Comparison of ENCODE assay signal across 11 mouse cellular contexts in the genomic region with DNA sequence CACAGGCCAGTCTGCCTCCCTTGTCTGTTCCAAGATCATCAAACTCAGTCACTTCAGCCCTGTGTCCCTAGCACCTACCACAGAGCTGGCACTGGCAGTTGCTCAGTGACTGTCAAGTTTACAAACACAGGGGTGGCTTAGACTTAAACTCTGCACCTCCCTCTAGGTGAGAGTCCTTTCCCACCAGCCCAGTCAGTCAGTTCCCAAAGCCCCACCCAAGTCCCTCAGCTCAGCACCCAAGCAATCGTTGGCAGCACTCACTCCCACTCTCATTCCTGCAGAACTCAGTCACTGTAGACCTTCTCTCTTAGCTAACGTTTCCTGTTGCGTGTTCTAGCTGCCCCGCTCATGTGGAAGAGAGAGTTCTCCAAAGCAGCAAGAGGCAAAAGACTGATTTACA. TPM values are rescaled to one million over a fixed set of nuclear protein-coding genes. Genes with fewer than 3 reads are reported as not detected.
DNase-seq lines count a peak whose midpoint lies in the region; ATAC-seq and TF ChIP-seq lines count a peak whose summit lies in the region.
"Had no signal": no experiment of that assay in that cellular context is flagged by ENCODE, and none has a peak within 500 bp of the region (broad histone marks: within the 10 kb centered on the region; RNA-seq: fewer than 3 reads in every experiment).

No protein-coding gene starts in this region.

- H3K4me1 ChIP-seq in intestine, embryonic 16.5 days (ENCODE audit: control insufficient read depth, insufficient read depth, low read length), result no peaks in the 10 kb centered on the region
- no peaks in the 10 kb centered on the region for H3K4me1 ChIP-seq in intestine, embryonic 15.5 days (replicated peaks)
- peaks cover 8% of the 10 kb centered on the region for H3K4me1 ChIP-seq in neural tube, embryonic 13.5 days (replicated peaks)
- peaks cover 4% of the 10 kb centered on the region; the same call in 1 of the 2 replicates for H3K4me1 ChIP-seq in neural tube, embryonic 15.5 days
- no peaks in the 10 kb centered on the region for H3K4me1 ChIP-seq in small intestine, adult 2 months (ENCODE audit: control insufficient read depth, insufficient read depth, insufficient read length, low read length)

- WGBS in intestine, embryonic 16.5 days, result 79% methylated on average over 4 of the region's 4 CpGs
- 84% methylated on average over 4 of the region's 4 CpGs for WGBS in intestine, embryonic 15.5 days
- WGBS in neural tube, embryonic 13.5 days, result 89% methylated on average over 4 of the region's 4 CpGs
- WGBS in neural tube, embryonic 15.5 days, result 92% methylated on average over 4 of the region's 4 CpGs
- WGBS in small intestine, adult 2 months, result 51% methylated on average over 4 of the region's 4 CpGs

- H3K27me3 ChIP-seq in intestine, embryonic 16.5 days (replicated peaks; ENCODE audit: control insufficient read depth, insufficient read depth, low read length), result no peaks in the 10 kb centered on the region
- H3K27me3 ChIP-seq in intestine, embryonic 15.5 days (replicated peaks), result no peaks in the 10 kb centered on the region
- H3K27me3 ChIP-seq in neural tube, embryonic 13.5 days, result no peaks in the 10 kb centered on the region
- H3K27me3 ChIP-seq in neural tube, embryonic 15.5 days (replicated peaks), result no peaks in the 10 kb centered on the region
- H3K27me3 ChIP-seq in small intestine, adult 2 months (ENCODE audit: control insufficient read depth, insufficient read depth, low read length), result no peaks in the 10 kb centered on the region

- no peak overlapping the region for H3K4me3 ChIP-seq in intestine, embryonic 16.5 days (ENCODE audit: low read length)
- no peak overlapping the region for H3K4me3 ChIP-seq in intestine, embryonic 15.5 days (replicated peaks)
- no peak overlapping the region for H3K4me3 ChIP-seq in neural tube, embryonic 13.5 days
- H3K4me3 ChIP-seq in neural tube, embryonic 15.5 days (replicated peaks), result no peak overlapping the region
- peak overlapping the region; percentile 35 for H3K4me3 ChIP-seq in small intestine, adult 2 months (ENCODE audit: low read depth, low read length)

- no peak overlapping the region for H3K4me2 ChIP-seq in intestine, embryonic 16.5 days (ENCODE audit: low read depth, low read length)
- H3K4me2 ChIP-seq in intestine, embryonic 15.5 days (replicated peaks), result no peak overlapping the region
- no peak overlapping the region for H3K4me2 ChIP-seq in neural tube, embryonic 13.5 days
- H3K4me2 ChIP-seq in neural tube, embryonic 15.5 days, result no peak overlapping the region
- H3K4me2 ChIP-seq: lung, embryonic 14.5 days had no signal

- no peaks in the 10 kb centered on the region for H3K36me3 ChIP-seq in intestine, embryonic 16.5 days (ENCODE audit: control insufficient read depth, insufficient read depth, low read length)
- H3K36me3 ChIP-seq in intestine, embryonic 15.5 days, result no peaks in the 10 kb centered on the region
- peaks cover 17% of the 10 kb centered on the region for H3K36me3 ChIP-seq in neural tube, embryonic 13.5 days
- peaks cover 13% of the 10 kb centered on the region for H3K36me3 ChIP-seq in neural tube, embryonic 15.5 days
- no peaks in the 10 kb centered on the region for H3K36me3 ChIP-seq in small intestine, adult 2 months (ENCODE audit: control insufficient read depth, insufficient read depth, low read length)

- no peak for TF ChIP-seq POLR2A in small intestine, adult 2 months (IDR thresholded peaks at IDR 0.05; ENCODE audit: low read depth, low read length)

- TF ChIP-seq CTCF in small intestine, adult 2 months (IDR thresholded peaks at IDR 0.05; ENCODE audit: extremely low read depth, insufficient read length, insufficient replicate concordance, low read depth, low read length), result no peak

- DNase-seq in frontal cortex, postnatal 10 days (ENCODE audit: low spot score in 2 of 2), result no peak
- no peak for DNase-seq in adrenal gland, postnatal 14 days
- DNase-seq: heart, postnatal 4 days; lung, embryonic 14.5 days; thymus, postnatal 25 days had no signal

- H3K27ac ChIP-seq in intestine, embryonic 16.5 days (ENCODE audit: low read length), result no peak overlapping the region
- H3K27ac ChIP-seq in intestine, embryonic 15.5 days, result no peak overlapping the region
- peak overlapping the region; percentile 50; the same call in 1 of the 2 replicates for H3K27ac ChIP-seq in neural tube, embryonic 13.5 days (replicated peaks)
- no peak overlapping the region for H3K27ac ChIP-seq in neural tube, embryonic 15.5 days (replicated peaks)
- H3K27ac ChIP-seq in small intestine, adult 2 months (ENCODE audit: insufficient read depth, low read depth, low read length), result peak overlapping the region; percentile 56

- peak overlapping the region; percentile 17; the same call in 1 of the 2 replicates for H3K9ac ChIP-seq in intestine, embryonic 16.5 days (ENCODE audit: low read depth, low read length)
- no peak overlapping the region for H3K9ac ChIP-seq in intestine, embryonic 15.5 days
- no peak overlapping the region for H3K9ac ChIP-seq in neural tube, embryonic 13.5 days
- H3K9ac ChIP-seq in neural tube, embryonic 15.5 days (replicated peaks), result no peak overlapping the region
- H3K9ac ChIP-seq: lung, embryonic 14.5 days had no signal

- 0 out of 2 replicates have a peak, but pooled peaks have one; percentile 21 for ATAC-seq in intestine, embryonic 16.5 days
- no peak for ATAC-seq in intestine, embryonic 15.5 days
- no peak for ATAC-seq in neural tube, embryonic 13.5 days (ENCODE audit: low read depth)
- no peak for ATAC-seq in neural tube, embryonic 15.5 days (ENCODE audit: low FRiP score)
- ATAC-seq in inflammation-experienced regulatory T-cells, adult 6 months, result peak; percentile 68

- H3K9me3 ChIP-seq in intestine, embryonic 16.5 days (ENCODE audit: control insufficient read depth, low read length), result no peaks in the 10 kb centered on the region
- no peaks in the 10 kb centered on the region for H3K9me3 ChIP-seq in intestine, embryonic 15.5 days
- no peaks in the 10 kb centered on the region for H3K9me3 ChIP-seq in neural tube, embryonic 13.5 days
- H3K9me3 ChIP-seq in neural tube, embryonic 15.5 days (replicated peaks), result no peaks in the 10 kb centered on the region

RNA-seq across cellular contexts. Expression of gene Rnf157, which starts 18.1 kb away (rescaled TPM):
- polyA plus RNA-seq in intestine, embryonic 16.5 days (2015; fragmentation: Nextera tagmentation; extraction: Ambion mirVana), result 4.4 and 5.2 TPM in 2 replicates
- polyA plus RNA-seq in intestine, embryonic 15.5 days (2015; fragmentation: Nextera tagmentation; extraction: Ambion mirVana), result 16.4 and 18.2 TPM in 2 replicates
- 64.8 and 72.0 TPM in 2 replicates for polyA plus RNA-seq in neural tube, embryonic 13.5 days (2015; fragmentation: Nextera tagmentation; extraction: Ambion mirVana)
- 69.9 and 85.4 TPM in 2 replicates for polyA plus RNA-seq in neural tube, embryonic 15.5 days (2015; fragmentation: Nextera tagmentation; extraction: Ambion mirVana)
- polyA plus RNA-seq in inflammation-experienced regulatory T-cells, adult 6 months (2017; shearing (Covaris generic)), result 10 to 100 TPM in 1 of 3 experiments, 1 to 10 TPM in 2; 3.0 to 15.1 (median 8.5) TPM
- polyA plus RNA-seq in small intestine, adult 2 months (2012; rRNA removed), result 1.4 and 2.3 TPM in 2 replicates
- 8.6 and 10.1 TPM in 2 replicates for total RNA-seq in adrenal gland, postnatal 14 days (2021)

RNA-seq across cellular contexts. Expression of gene Ubald2, which starts 39.1 kb away (rescaled TPM):
- polyA plus RNA-seq in intestine, embryonic 16.5 days (2015; fragmentation: Nextera tagmentation; extraction: Ambion mirVana), result 47.2 and 55.0 TPM in 2 replicates
- polyA plus RNA-seq in intestine, embryonic 15.5 days (2015; fragmentation: Nextera tagmentation; extraction: Ambion mirVana), result 48.8 and 50.7 TPM in 2 replicates
- 40.7 and 55.0 TPM in 2 replicates for polyA plus RNA-seq in neural tube, embryonic 13.5 days (2015; fragmentation: Nextera tagmentation; extraction: Ambion mirVana)
- 33.9 and 39.2 TPM in 2 replicates for polyA plus RNA-seq in neural tube, embryonic 15.5 days (2015; fragmentation: Nextera tagmentation; extraction: Ambion mirVana)
- polyA plus RNA-seq in inflammation-experienced regulatory T-cells, adult 6 months (2017; shearing (Covaris generic)), result 10 to 100 TPM; 10.4 to 14.6 (median 10.6) TPM
- polyA plus RNA-seq in small intestine, adult 2 months (2012; rRNA removed), result 192 and 574 TPM in 2 replicates
- total RNA-seq in adrenal gland, postnatal 14 days (2021), result 36.4 and 38.8 TPM in 2 replicates

RNA-seq across cellular contexts. Expression of gene Foxj1, which starts 59.6 kb away (rescaled TPM):
- 0.27 and 0.36 TPM in 2 replicates for polyA plus RNA-seq in intestine, embryonic 16.5 days (2015; fragmentation: Nextera tagmentation; extraction: Ambion mirVana)
- polyA plus RNA-seq in intestine, embryonic 15.5 days (2015; fragmentation: Nextera tagmentation; extraction: Ambion mirVana), result 0.66 and 0.77 TPM in 2 replicates
- 7.8 and 8.1 TPM in 2 replicates for polyA plus RNA-seq in neural tube, embryonic 13.5 days (2015; fragmentation: Nextera tagmentation; extraction: Ambion mirVana)
- polyA plus RNA-seq in neural tube, embryonic 15.5 days (2015; fragmentation: Nextera tagmentation; extraction: Ambion mirVana), result 11.3 and 12.1 TPM in 2 replicates
- not detected for polyA plus RNA-seq in inflammation-experienced regulatory T-cells, adult 6 months (2017; shearing (Covaris generic))
- 0.17 and 0.19 TPM in 2 replicates for polyA plus RNA-seq in small intestine, adult 2 months (2012; rRNA removed)
- 0.23 and 0.30 TPM in 2 replicates for total RNA-seq in adrenal gland, postnatal 14 days (2021)

Comparison
In these comparisons a context has a peak if more than half of its experiments do, and no peak if none do; other contexts are left out.
1. ATAC-seq: peak in intestine, embryonic 16.5 days (single experiment) and inflammation-experienced regulatory T-cells, adult 6 months (single experiment); none in intestine, embryonic 15.5 days (single experiment), neural tube, embryonic 13.5 days (single experiment) and neural tube, embryonic 15.5 days (single experiment).
2. H3K27ac ChIP-seq: peak in neural tube, embryonic 13.5 days (single experiment) and small intestine, adult 2 months (single experiment); none in intestine, embryonic 16.5 days (single experiment), intestine, embryonic 15.5 days (single experiment) and neural tube, embryonic 15.5 days (single experiment).